Mouse (Mus musculus): ENCODE results near the gene Wrap53.

- TF ChIP-seq POLR2A (IDR thresholded peaks at IDR 0.05; ENCODE audit: insufficient read depth, low read depth, low read length) (0 out of 2 replicates have a peak, but pooled peaks have one; percentile 24), CTCF (IDR thresholded peaks at IDR 0.05; ENCODE audit: insufficient read depth, low read depth, low read length) (no peak)
Observed at GRCm38 (mm10) chr11:69580572-69581146, 604 bp upstream of the Wrap53 start.
